Mouse (Mus musculus): ENCODE measurements around the gene Ncapg. TPM values are rescaled to one million over a fixed set of nuclear protein-coding genes. Genes with fewer than 3 reads are reported as not detected.
A peak's percentile ranks its signal among the peaks of the same experiment; 100 is the strongest.

The Ncapg gene
- polyA plus RNA-seq (2015; fragmentation: Nextera tagmentation; extraction: Ambion mirVana) = 31.2 and 34.2 TPM in 2 replicates

GRCm38 (mm10) chr5:45669598-45670279 is at the start of gene Ncapg:
Gene Ncapg (plus strand): TSS chr5:45669919.
- Histone ChIP-seq H3K27ac (ENCODE audit: low read length) (peak within 1 kb of the TSS; percentile 84), H3K27me3 (ENCODE audit: control insufficient read depth, insufficient read depth, low read length) (no peaks in the 10 kb centered on the region), H3K36me3 (ENCODE audit: control insufficient read depth, insufficient read depth) (peaks cover 4% of the 10 kb centered on the region; the same call in 1 of the 2 replicates), H3K4me3 (ENCODE audit: low read length) (peak within 1 kb of the TSS; percentile 89), H3K9me3 (replicated peaks; ENCODE audit: control insufficient read depth, low read length) (no peaks in the 10 kb centered on the region), H3K9ac (ENCODE audit: low read length) (peak within 1 kb of the TSS; percentile 87), H3K4me1 (ENCODE audit: control insufficient read depth, insufficient read depth, low read length) (peaks cover 11% of the 10 kb centered on the region; the same call in 1 of the 2 replicates), H3K4me2 (ENCODE audit: low read depth, low read length) (peak within 1 kb of the TSS; percentile 96)
- peak; percentile 100 for ATAC-seq (replicated peaks; ENCODE audit: extremely low read depth, insufficient read depth, low FRiP score)
- WGBS = under 1% methylated on average over 66 of the region's 66 CpGs

DNA sequence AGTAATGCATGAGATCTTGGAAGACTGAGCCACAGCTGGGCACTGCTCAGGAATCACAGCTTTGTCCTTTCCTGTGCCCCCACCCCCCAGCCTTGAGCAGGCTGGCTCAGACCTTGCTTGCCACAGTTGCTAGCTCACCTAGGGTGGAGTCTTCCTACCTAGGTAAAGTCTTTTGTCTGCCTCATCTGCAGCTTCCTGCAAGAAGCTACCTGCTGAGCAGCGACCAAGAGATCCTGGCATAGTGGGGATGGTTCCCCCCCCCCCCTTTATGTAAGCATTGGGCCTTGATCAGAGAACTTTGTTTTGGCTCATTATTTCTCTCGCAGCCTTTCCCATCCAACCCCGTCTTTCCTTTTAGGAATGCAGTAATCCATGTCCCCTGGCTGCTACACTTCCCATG is 48.2 kb upstream of the Ncapg start:
- 49% methylated on average over 3 of the region's 3 CpGs for WGBS
- Histone ChIP-seq H3K4me2 (ENCODE audit: low read depth, low read length) (no peak overlapping the region), H3K9me3 (replicated peaks; ENCODE audit: control insufficient read depth, low read length) (peaks cover 7% of the 10 kb centered on the region), H3K27me3 (ENCODE audit: control insufficient read depth, insufficient read depth, low read length) (no peaks in the 10 kb centered on the region), H3K27ac (ENCODE audit: low read length) (no peak overlapping the region), H3K4me1 (ENCODE audit: control insufficient read depth, insufficient read depth, low read length) (no peaks in the 10 kb centered on the region), H3K9ac (ENCODE audit: low read length) (no peak overlapping the region), H3K4me3 (ENCODE audit: low read length) (no peak overlapping the region), H3K36me3 (ENCODE audit: control insufficient read depth, insufficient read depth) (no peaks in the 10 kb centered on the region)
- no peak for ATAC-seq (replicated peaks; ENCODE audit: extremely low read depth, insufficient read depth, low FRiP score)

DNA sequence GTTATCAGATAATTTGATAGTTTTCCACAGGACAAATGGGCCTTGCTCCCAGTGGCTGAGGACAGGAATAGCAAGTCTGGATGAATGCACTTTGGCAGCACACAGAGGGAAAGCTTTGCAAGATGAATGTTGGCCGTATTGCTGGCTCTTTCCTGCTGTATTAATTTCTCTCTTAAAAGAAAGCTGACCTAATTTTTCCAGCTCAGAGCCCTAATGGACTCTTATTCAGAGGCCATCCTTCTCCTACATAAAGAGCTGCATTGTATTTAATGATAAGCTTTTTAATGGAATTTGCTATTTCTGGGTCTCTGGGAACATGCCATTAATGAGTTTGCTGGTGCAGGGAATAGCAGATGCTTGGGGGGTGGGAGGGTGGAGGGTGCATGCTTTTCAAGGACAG is 41.9 kb upstream of the Ncapg start:
- no peak for ATAC-seq (replicated peaks; ENCODE audit: extremely low read depth, insufficient read depth, low FRiP score)
- Histone ChIP-seq H3K9me3 (replicated peaks; ENCODE audit: control insufficient read depth, low read length) (peaks cover 3% of the 10 kb centered on the region), H3K36me3 (ENCODE audit: control insufficient read depth, insufficient read depth) (no peaks in the 10 kb centered on the region), H3K4me1 (ENCODE audit: control insufficient read depth, insufficient read depth, low read length) (no peaks in the 10 kb centered on the region), H3K27ac (ENCODE audit: low read length) (no peak overlapping the region), H3K9ac (ENCODE audit: low read length) (no peak overlapping the region), H3K4me3 (ENCODE audit: low read length) (no peak overlapping the region), H3K27me3 (ENCODE audit: control insufficient read depth, insufficient read depth, low read length) (no peaks in the 10 kb centered on the region), H3K4me2 (ENCODE audit: low read depth, low read length) (no peak overlapping the region)
- 32% methylated on average over 1 of the region's 1 CpGs for whole genome bisulfite sequencing

- H3K4me3 ChIP-seq (ENCODE audit: low read length) = no peak overlapping the region
- ATAC-seq (replicated peaks; ENCODE audit: extremely low read depth, insufficient read depth, low FRiP score) = no peak
- no peaks in the 10 kb centered on the region for H3K4me1 ChIP-seq (ENCODE audit: control insufficient read depth, insufficient read depth, low read length)
Observed at GRCm38 (mm10) chr5:45629470-45629869, 40.2 kb upstream of the Ncapg start.

DNA sequence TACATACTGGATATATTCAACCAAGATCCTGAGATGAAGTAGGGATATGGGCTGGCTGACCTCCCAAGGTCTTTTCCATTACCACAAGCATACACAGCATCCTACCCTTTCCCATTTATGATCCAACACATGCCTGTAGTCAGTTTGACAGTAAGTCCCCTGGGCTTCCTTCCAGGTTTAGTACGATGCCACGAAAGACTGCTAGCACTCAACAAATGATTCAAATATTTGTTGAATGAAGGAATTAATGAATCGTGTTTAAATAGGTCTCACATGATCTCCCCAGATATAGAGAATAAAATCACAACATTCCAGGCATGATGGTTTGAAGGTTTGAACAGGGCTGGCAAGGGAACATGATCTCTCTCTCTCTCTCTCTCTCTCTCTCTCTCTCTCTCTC is 31.3 kb upstream of the Ncapg start:
- Histone ChIP-seq H3K4me1 (ENCODE audit: control insufficient read depth, insufficient read depth, low read length) (peaks cover 7% of the 10 kb centered on the region), H3K9me3 (replicated peaks; ENCODE audit: control insufficient read depth, low read length) (no peaks in the 10 kb centered on the region), H3K4me2 (ENCODE audit: low read depth, low read length) (peak overlapping the region; percentile 98), H3K9ac (ENCODE audit: low read length) (no peak overlapping the region), H3K27ac (ENCODE audit: low read length) (no peak overlapping the region), H3K27me3 (ENCODE audit: control insufficient read depth, insufficient read depth, low read length) (peaks cover 9% of the 10 kb centered on the region), H3K4me3 (ENCODE audit: low read length) (no peak overlapping the region), H3K36me3 (ENCODE audit: control insufficient read depth, insufficient read depth) (no peaks in the 10 kb centered on the region)
- 45% methylated on average over 3 of the region's 3 CpGs for WGBS
- ATAC-seq (replicated peaks; ENCODE audit: extremely low read depth, insufficient read depth, low FRiP score) = no peak

More at GRCm38 (mm10) chr5:45629470-45629869, 40.2 kb upstream of the Ncapg start:
- Histone ChIP-seq H3K27me3 (ENCODE audit: control insufficient read depth, insufficient read depth, low read length) (no peaks in the 10 kb centered on the region), H3K4me2 (ENCODE audit: low read depth, low read length) (no peak overlapping the region), H3K36me3 (ENCODE audit: control insufficient read depth, insufficient read depth) (no peaks in the 10 kb centered on the region), H3K27ac (ENCODE audit: low read length) (no peak overlapping the region), H3K9ac (ENCODE audit: low read length) (no peak overlapping the region), H3K9me3 (replicated peaks; ENCODE audit: control insufficient read depth, low read length) (no peaks in the 10 kb centered on the region; the same call in none of the 2 replicates)

DNA sequence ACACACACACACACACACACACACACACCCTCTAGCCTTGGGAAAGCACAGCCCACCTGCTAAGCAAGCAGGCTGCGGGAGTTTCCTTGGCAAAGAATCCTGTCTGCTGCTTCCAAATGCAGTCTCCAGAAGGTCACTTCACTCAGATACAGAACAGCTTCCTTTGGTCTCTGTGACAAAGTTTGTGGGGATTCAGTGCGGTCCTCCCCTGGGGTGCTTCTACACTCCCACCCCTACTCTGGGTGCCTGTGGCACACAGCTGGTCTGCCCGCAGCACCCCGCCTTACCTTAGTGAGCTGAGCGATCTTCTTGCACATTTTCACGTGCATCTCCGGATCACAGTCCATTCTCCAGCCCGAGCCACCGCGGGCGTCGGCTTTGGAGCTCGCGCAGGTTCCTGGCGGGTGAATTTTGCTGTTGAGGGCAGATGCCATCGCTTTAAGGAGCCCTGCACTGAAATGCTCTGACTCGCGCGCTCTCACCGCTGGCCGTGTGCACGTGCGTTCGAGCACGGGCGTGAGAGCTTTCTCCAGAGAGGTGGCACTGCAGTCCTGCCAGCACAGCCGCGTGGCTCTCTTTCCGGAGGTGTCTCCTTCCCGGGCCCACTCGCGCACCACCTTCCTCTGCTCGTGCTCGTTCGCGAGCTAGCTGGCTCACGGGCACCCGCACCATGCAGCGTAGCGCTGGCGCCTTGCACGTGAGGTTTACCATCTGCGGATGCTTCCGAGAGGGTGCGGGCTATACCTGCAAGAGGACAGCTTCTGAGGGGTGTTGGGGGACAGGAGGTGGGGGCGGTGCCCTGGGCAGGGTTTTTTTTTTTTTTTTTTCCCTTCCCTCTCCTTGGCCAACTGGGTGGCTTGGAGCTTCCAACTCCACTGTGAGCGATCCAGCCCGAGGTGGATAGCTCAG is 30.7 kb upstream of the Ncapg start, which contains the start of gene Fam184b:
Gene Fam184b, minus strand, starts transcription at position 809 of the 909 bp plus-strand sequence.
- peak; percentile 58 for ATAC-seq (replicated peaks; ENCODE audit: extremely low read depth, insufficient read depth, low FRiP score)

GRCm38 (mm10) chr5:45639715-45640092 is 30.0 kb upstream of the Ncapg start:
- peaks cover 9% of the 10 kb centered on the region for H3K27me3 ChIP-seq (ENCODE audit: control insufficient read depth, insufficient read depth, low read length)
- WGBS = 3% methylated on average over 8 of the region's 8 CpGs
- H3K36me3 ChIP-seq (ENCODE audit: control insufficient read depth, insufficient read depth) = no peaks in the 10 kb centered on the region
- no peak overlapping the region for H3K27ac ChIP-seq (ENCODE audit: low read length)
- H3K4me3 ChIP-seq (ENCODE audit: low read length) = peak overlapping the region; percentile 68
- peak overlapping the region; percentile 98 for H3K4me2 ChIP-seq (ENCODE audit: low read depth, low read length)
- peaks cover 7% of the 10 kb centered on the region for H3K4me1 ChIP-seq (ENCODE audit: control insufficient read depth, insufficient read depth, low read length)
- H3K9ac ChIP-seq (ENCODE audit: low read length) = peak overlapping the region; percentile 62; the same call in 1 of the 2 replicates
- H3K9me3 ChIP-seq (replicated peaks; ENCODE audit: control insufficient read depth, low read length) = no peaks in the 10 kb centered on the region
- ATAC-seq (replicated peaks; ENCODE audit: extremely low read depth, insufficient read depth, low FRiP score) = no peak

More for the DNA sequence above, 30.7 kb upstream of the Ncapg start, which contains the start of gene Fam184b:
- Histone ChIP-seq H3K9ac (ENCODE audit: low read length) (peak within 1 kb of the TSS; percentile 62), H3K4me3 (ENCODE audit: low read length) (peak within 1 kb of the TSS; percentile 68), H3K27me3 (ENCODE audit: control insufficient read depth, insufficient read depth, low read length) (peaks cover 9% of the 10 kb centered on the region), H3K4me1 (ENCODE audit: control insufficient read depth, insufficient read depth, low read length) (peaks cover 7% of the 10 kb centered on the region), H3K9me3 (replicated peaks; ENCODE audit: control insufficient read depth, low read length) (no peaks in the 10 kb centered on the region), H3K27ac (ENCODE audit: low read length) (no peak within 1 kb of the TSS), H3K36me3 (ENCODE audit: control insufficient read depth, insufficient read depth) (no peaks in the 10 kb centered on the region), H3K4me2 (ENCODE audit: low read depth, low read length) (peak within 1 kb of the TSS; percentile 98)
- under 1% methylated on average over 48 of the region's 48 CpGs for WGBS

DNA sequence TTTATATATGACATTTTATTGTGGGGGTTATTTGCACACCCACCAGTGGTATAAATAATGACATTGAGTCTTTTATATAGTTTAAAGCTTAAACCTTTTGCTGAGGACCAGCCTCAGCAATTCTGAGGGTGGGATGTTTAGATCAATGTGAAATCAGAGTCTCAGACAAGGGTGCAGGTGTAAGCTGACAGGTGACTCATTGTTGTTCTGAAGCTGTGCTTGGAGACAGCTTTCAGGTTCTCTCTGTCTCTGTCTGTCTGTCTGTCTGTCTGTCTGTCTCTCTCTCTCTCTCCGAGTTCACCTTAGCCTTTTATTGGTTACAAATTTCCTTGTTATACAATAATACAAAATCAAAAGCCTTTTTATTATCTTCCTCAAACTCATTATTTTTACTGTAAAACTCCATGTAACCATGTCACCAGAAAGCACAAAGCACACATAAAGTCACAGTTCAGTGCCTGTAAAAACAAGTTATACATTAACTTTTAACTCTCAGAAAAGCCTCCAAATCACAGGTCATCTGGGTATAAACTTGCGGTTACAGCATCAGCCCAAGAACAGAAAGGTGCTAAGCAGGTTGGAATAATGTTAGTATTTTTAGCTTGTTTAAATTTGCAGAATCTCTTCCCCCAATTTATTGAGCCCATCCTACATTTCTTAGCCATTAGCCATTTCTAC is 18.6 kb upstream of the Ncapg start:
- Histone ChIP-seq H3K9ac (ENCODE audit: low read length) (no peak overlapping the region), H3K4me2 (ENCODE audit: low read depth, low read length) (no peak overlapping the region), H3K36me3 (ENCODE audit: control insufficient read depth, insufficient read depth) (no peaks in the 10 kb centered on the region), H3K27ac (ENCODE audit: low read length) (no peak overlapping the region), H3K4me1 (ENCODE audit: control insufficient read depth, insufficient read depth, low read length) (no peaks in the 10 kb centered on the region), H3K4me3 (ENCODE audit: low read length) (no peak overlapping the region), H3K27me3 (ENCODE audit: control insufficient read depth, insufficient read depth, low read length) (no peaks in the 10 kb centered on the region), H3K9me3 (replicated peaks; ENCODE audit: control insufficient read depth, low read length) (no peaks in the 10 kb centered on the region)
- no peak for ATAC-seq (replicated peaks; ENCODE audit: extremely low read depth, insufficient read depth, low FRiP score)
- 84% methylated on average over 2 of the region's 2 CpGs for WGBS
